Mouse (Mus musculus): ENCODE measurements around the gene Olfr204.
"Not testable (repeated sequence)": the region's sequence is repeated elsewhere in the genome, so short reads cannot be mapped to it uniquely, and the experiment has no call there.

The Olfr204 gene

DNA sequence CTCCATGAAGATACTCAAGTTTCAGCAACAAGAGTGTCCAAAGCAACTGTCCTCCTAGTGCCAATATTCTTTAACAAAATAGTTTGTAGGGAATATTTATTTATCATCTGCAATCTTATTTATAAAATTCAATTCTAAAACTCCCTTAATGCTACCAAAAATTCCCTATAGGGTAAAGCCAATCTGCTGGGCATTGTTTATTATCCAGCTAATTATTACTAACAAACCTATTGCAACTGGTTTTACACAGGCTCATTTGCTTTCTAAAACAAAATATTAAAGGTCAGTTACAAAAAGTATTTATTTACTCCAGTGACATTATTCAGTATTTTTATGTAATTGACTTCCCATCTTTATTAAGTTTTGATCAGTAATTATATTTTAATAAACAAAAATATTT is at the start of gene Olfr204:
Gene Olfr204, minus strand, starts transcription at position 101 of the 400 bp plus-strand sequence.
- no peak for DNase-seq (ENCODE audit: extremely low read depth, insufficient read length, low spot score)

DNA sequence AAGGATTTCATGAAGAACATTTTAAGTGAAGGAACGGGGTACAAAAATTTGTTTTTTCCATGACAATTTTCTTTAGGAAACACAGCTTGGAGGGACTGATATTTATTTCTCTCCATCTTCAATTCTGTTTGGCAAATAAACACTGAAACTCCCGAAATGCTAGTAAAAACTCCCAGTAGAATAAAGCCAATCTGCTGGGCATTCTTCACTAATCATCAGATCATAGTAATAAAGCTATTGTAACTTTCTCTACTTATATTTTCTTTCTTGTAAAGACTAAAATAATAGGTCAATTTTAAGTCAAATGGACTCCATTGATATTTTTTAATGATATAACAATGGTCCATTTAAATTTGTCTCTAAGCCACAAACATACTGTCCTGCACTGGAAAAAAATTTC is 45.8 kb upstream of the Olfr204 start, which contains the start of gene Olfr209:
Gene Olfr209, minus strand, starts transcription at position 101 of the 400 bp plus-strand sequence.
- no peak for DNase-seq (ENCODE audit: extremely low read depth, insufficient read length, low spot score)

DNA sequence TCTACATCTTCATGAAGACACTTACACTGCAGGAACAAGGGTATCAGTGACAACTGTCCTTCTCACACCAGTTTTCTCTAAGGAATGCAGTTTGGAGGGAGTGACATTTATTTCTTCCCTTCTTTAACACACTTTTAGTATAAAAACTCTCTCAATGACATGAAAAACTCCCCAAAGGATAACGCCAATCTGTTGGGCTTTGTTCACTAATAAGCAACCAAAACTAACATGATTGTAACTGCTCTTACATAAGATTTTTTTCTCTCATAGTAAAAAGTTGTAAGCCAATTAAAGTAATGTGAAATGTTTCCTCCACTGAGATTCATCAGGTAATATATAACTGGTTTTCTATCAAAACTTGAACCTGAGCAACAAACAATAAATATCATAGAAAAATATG is 31.1 kb upstream of the Olfr204 start, which contains the start of gene Olfr206:
Gene Olfr206, minus strand, starts transcription at position 101 of the 400 bp plus-strand sequence.
- no peak for DNase-seq (ENCODE audit: extremely low read depth, insufficient read length, low spot score)

DNA sequence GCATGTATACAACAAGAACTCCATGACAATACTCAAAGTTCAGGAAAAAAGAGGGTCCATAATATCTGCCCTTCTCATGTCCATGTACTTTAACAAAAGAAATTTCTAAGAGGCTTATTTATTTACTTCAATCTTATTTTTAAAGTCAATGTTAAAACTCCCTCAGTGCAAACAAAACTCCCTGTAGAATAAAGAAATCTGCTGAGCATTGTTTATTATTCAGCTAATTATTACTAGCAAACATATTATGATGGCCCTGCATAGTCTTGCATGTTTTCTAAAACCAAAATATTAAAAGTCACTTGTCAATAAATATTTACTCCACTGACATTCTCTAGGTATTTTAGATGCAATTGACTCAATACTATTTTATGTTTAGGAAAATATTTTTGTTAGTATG is 13.0 kb upstream of the Olfr204 start, which contains the start of gene Olfr205:
Gene Olfr205, minus strand, starts transcription at position 101 of the 400 bp plus-strand sequence.
- no peak for DNase-seq (ENCODE audit: extremely low read depth, insufficient read length, low spot score)

DNA sequence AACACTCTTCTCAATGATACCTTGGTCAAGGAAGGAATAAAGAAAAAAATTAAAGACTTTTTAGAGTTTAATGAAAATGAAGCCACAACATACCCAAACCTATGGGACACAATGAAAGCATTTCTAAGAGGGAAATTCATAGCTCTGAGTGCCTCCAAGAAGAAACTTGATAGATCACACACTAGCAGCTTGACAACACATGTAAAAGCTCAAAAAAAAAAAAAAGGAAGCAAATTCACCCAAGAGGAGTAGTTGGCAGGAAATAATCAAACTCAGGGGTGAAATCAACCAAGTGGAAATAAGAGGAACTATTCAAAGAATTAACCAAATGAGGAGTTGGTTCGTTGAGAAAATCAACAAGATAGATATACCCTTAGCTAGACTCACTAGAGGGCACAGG is 5.2 kb upstream of the Olfr204 start:
- DNase-seq (ENCODE audit: extremely low read depth, insufficient read length, low spot score), result not testable (repeated sequence)

DNA sequence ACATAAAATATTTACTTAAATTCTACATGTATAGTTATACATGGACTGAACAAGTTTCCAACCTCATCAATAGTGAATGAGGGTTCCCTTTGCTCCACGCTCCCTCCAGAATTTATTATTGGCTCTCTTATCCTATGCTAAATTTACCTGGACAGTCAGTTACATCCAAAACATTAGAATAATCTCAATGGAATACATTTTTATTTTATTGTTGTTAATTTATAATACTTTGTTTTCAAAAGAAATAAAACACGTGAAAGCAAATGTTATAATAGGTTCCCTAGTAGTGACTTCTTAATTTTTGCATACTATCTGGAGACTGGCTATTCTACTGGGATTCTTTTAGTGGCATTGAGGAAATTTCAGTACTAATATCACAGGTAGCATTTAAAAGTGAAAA is 19.5 kb downstream of the Olfr204 start, which contains the start of gene Olfr203:
Gene Olfr203, plus strand, starts transcription at position 301 of the 400 bp plus-strand sequence.
- DNase-seq (ENCODE audit: extremely low read depth, insufficient read length, low spot score), result no peak

DNA sequence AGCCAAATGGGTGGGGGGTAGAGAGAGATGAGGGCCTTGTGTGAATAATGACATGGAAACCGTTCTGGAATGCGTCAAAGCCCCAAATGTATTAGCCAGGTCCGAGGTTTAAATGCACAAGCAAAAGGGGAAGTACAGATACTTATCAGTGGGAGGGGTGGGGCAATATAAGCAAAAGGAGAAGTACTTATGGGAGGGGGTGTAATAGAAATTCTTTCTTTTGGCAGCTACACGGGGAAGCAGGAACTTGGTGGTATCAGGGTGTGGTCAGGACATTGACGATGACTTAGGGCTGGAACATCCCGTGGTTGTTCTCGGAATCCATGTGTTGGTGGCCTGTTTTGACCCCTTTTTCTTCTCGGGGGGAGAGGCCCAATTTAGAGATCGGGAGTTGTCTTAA is 30.5 kb downstream of the Olfr204 start:
- DNase-seq (ENCODE audit: extremely low read depth, insufficient read length, low spot score), result not testable (repeated sequence)

DNA sequence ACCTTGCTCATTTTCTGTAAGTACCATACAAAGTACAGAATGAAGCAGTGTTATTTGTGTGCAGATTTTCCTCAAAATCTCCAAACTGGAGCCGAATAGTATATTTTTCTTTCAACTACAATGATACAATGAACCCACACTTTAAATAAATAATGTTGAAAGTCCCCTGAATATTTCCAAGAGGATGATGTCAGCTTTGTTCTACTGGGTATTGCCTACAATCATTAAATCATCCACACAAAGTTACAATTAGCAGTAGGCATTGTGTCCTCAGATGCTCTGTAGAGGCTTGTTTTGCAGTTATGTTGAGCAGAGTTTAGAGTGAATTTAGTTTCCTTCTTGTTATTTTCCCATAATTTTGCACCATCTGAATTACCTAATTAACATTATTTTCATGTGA is 31.4 kb downstream of the Olfr204 start, which contains the start of gene Olfr202:
Gene Olfr202, minus strand, starts transcription at position 101 of the 400 bp plus-strand sequence.
- no peak for DNase-seq (ENCODE audit: extremely low read depth, insufficient read length, low spot score)

DNA sequence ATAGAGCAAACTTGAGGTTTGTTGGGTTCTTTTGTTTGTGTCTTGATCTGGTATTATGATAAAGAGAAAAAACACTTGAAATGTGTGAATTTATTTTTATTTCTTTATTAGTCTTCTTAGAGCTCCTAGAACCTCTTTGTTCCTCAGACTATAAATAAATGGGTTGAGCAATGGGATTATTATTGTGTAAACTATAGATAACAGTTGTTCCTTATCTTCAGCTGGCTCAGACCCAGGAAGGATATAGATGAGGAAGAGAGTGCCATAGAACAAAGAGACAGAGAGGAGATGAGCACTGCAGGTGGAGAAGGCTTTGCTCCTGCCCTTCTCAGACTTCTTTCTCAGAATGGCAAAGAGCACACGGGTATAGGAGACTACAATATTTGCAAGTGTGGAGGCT is 34.6 kb downstream of the Olfr204 start:
- no peak for DNase-seq (ENCODE audit: extremely low read depth, insufficient read length, low spot score)

DNA sequence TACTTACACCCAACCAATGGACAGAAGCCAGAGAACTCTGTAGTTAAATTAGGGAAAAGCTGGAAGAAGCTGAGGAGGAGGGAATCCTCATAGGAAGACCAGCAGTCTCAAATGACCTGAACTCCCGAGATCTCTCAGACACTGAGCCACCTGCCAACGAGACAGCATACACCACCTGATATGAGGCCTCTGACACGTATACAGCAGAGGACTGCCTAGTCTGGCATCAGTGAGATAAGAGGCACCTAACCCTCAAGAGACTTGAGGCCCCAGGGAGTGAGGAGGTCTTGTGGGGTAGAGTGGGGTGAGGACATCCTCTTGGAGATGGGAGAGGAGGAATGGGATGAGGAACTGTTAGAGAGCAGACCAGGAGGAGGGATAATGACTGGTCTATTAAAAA is 37.5 kb downstream of the Olfr204 start:
- DNase-seq (ENCODE audit: extremely low read depth, insufficient read length, low spot score), result no peak

DNA sequence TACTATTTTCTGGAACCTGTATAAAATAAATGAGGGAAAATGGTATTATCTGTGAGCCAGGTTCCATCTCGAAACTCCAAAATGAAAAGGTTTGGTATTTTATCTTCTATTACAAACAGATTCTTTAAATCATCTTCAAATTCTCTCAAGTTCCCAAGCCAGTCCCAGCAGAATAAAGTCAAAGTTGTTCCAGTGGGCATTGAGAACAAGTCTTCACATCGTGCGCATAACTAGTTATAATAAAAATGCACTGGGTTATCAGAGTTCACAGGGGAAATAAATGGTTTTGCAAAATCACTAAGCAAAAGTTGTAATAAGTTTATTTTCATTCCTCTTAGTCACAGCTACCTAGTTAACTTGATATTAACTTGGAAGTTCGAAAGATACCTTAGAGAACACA is 45.5 kb downstream of the Olfr204 start, which contains the start of gene Olfr201:
Gene Olfr201, minus strand, starts transcription at position 101 of the 400 bp plus-strand sequence.
- DNase-seq (ENCODE audit: extremely low read depth, insufficient read length, low spot score), result not testable (repeated sequence)

DNA sequence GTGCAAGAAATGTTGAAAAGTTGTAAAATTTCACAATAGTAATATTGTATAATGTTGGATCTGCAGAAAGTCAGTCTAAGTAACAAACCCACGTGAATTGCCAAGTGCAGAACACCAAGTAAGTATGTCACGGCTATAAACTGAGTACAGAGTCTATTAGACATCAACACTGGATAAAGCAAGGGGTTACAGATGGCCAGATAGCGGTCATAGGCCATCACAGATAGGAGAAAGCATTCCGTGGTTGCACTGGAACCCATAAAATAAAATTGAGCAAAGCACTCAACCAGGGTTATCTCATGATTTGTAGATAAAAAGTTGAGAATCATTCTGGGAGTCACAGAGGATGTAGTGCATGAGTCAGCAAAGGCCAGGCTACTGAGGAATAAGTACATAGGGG is 49.0 kb downstream of the Olfr204 start:
- not testable (repeated sequence) for DNase-seq (ENCODE audit: extremely low read depth, insufficient read length, low spot score)

All from 3134 (cell line).